Mouse (Mus musculus): ENCODE results near the gene Hbs1l.

Gene Hbs1l

DNA sequence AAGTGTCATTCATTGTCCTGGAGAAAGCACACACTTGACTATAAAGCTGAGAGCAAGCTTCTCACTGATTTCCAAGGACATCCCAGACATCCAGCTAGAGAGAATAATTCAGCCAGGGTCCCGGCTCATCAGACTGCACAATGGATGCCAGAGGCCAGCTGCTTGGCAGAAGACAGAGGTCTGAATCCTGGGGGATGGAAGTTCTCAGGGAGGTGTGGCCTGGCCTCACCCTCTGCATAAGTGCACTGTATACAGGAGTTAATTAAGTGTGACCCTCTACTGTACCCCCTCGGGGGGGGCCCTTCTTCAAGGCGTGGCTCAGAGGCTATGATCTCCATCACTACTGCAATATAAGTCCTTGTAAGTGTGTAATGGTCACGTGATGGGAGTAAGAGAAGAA, 105.5 kb downstream of the Hbs1l start:
- DNase-seq (ENCODE audit: low read depth): no peak

DNA sequence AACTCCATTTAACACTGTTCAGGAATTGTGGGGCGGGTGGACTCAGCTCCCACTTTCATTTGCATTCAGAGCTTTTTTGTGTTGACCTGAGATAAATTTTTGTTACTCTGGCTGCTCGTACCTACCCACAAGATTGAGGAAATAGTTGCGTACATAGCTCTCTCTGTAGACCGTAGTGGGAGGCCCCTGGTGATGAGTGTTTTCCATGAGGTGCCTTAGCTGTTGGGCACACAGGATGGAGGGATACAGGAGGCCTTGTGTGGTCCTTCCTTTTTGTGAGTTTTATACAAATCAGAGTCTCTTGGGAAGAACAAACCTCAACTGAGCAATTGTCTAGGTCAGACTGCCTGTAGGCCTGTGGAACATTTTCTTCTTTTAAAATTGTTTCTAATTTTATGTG, 109.0 kb downstream of the Hbs1l start:
- no peak for DNase-seq (ENCODE audit: low read depth)

GRCm38 (mm10) chr10:21405707-21406534, 110.1 kb downstream of the Hbs1l start:
- DNase-seq (ENCODE audit: low read depth): no peak

DNA sequence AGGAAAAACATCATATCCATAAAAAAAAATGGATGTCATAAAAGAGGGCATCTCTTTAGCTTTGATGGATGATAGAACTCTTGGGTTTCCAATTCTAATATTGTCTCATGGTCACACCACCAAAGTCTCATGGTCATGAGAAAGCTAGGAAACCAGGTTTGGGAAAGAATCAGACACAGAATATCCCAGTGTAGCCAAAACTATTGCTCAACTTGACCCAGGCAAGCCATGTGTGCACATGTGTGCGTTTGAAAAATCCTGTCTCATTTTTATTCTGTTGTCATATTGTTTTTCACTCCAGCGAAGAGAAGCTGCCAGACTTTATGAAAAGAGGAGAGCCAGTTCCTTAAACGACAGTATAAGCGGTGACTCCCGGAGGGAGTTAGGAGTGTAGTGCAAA, 114.9 kb downstream of the Hbs1l start:
- no peak for DNase-seq (ENCODE audit: low read depth)

DNA sequence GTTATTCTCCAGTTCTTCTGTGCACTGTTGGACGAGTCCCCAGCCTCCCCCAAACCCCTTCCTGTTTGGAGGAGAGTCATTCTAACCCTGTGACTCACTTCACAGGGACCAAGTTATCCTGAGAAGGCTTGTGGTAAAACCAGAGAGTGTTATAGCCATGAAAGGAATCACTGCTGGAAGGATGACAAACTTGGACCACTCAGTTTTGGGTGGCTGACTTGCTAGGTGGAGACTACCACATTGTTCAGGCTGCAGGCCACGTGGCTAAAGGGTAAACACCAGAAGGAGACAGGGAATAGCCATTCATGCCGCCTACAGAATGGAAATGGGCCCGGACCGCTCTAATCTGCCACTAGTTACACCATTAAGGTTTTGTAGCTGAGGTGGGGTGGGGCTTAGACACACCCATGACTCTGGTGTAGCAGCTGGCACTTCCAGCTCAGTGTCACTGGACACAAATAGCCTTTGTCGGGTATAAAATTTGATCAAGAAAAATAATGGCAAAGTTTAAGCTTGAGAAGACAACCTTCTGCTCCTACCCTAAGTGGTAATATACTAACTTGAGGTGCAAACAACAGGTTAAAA, 115.9 kb downstream of the Hbs1l start:
- DNase-seq (ENCODE audit: low read depth): no peak

DNA sequence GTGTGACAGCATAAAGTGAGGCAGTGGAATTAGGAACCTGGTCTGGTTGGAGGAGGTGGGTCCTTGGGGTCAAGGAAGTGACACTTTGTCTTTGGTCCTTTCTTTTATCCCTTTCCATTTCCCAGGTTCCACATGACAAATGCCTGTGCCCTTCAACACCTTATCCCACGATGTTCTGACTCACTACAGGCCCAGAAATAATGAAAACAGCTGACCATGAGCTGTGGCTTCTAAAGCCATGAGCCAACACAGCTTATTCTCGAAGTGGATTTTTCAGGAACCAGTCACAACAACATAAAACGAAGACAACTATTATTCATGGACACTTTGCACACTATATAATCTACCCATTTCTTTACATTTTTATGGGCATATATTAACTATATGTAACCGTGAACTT, 119.3 kb downstream of the Hbs1l start:
- no peak for DNase-seq (ENCODE audit: low read depth)

DNA sequence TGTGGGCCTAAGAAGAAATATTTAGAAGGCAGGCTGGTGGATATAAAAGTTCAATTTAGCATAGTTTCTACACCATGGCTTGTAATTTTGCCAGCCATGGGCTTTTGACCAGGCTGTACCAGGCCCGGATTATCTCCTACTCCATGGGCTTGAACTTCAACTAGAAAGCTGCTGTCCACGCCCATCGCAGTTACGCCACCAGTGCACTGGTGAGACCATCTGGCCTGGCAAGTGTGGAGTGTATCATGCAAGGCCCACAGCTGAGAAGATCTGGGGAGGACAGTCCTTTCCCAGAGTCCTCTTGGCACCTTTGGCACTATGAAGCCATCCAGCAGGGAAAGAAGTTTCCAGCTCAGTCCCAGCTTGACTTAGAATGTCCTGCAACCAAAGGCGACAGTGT, 120.4 kb downstream of the Hbs1l start:
- DNase-seq (ENCODE audit: low read depth): no peak
